Mouse (Mus musculus): ENCODE data around the gene Nptxr.

- TF ChIP-seq EP300 (IDR thresholded peaks at IDR 0.05; ENCODE audit: low read depth) (no peak), CTCF (IDR thresholded peaks at IDR 0.05; ENCODE audit: low read depth) (no peak)
Measured at GRCm38 (mm10) chr15:79802304-79802703, 2.3 kb downstream of the Nptxr start.
